ENCODE assay signal across 8 mouse cellular contexts in genomic region chr9:72662691-72663533, GRCm38 (mm10). TPM values are rescaled to one million over a fixed set of nuclear protein-coding genes. Genes with fewer than 3 reads are reported as not detected.
DNase-seq lines count a peak whose midpoint lies in the region; ATAC-seq and TF ChIP-seq lines count a peak whose summit lies in the region.

No protein-coding gene starts in this region.

- under 1% methylated on average over 55 of the region's 55 CpGs for WGBS in forebrain, embryonic 15.5 days
- under 1% methylated on average over 55 of the region's 55 CpGs for WGBS in lung, adult 2 months

- H3K79me2 ChIP-seq in MEL (ENCODE audit: control insufficient read depth, insufficient read depth, low read length, poor library complexity), result peaks cover 52% of the 10 kb centered on the region

- peak overlapping the region; percentile 51 to 75 for H3K4me3 ChIP-seq in MEL (ENCODE audit: control insufficient read depth in 1 of 2, insufficient read depth in 1 of 2, low read depth in 2 of 2, low read length in 2 of 2)
- peak overlapping the region; percentile 99 for H3K4me3 ChIP-seq in forebrain, embryonic 15.5 days
- H3K4me3 ChIP-seq in layer of hippocampus, adult 2 months, result peak overlapping the region; percentile 90
- H3K4me3 ChIP-seq in lung, adult 2 months (replicated peaks; ENCODE audit: extremely low read depth, low read depth, low read length), result peak overlapping the region; percentile 99

- H3K36me3 ChIP-seq in MEL (ENCODE audit: control insufficient read depth in 1 of 2, insufficient read depth in 2 of 2, low read length in 2 of 2), result peaks cover 0 to 49% of the 10 kb centered on the region in 2 experiments
- peaks cover 13% of the 10 kb centered on the region; the same call in 1 of the 2 replicates for H3K36me3 ChIP-seq in forebrain, embryonic 15.5 days

- peak overlapping the region; percentile 98 for H3K9ac ChIP-seq in MEL (ENCODE audit: control insufficient read depth, low read depth, low read length, poor library complexity, severe bottlenecking)
- peak overlapping the region; percentile 100 for H3K9ac ChIP-seq in forebrain, embryonic 15.5 days (replicated peaks)

- peaks cover 15 to 27% of the 10 kb centered on the region in 2 experiments for H3K4me1 ChIP-seq in MEL (ENCODE audit: control insufficient read depth in 1 of 2, insufficient read depth in 2 of 2, low read length in 2 of 2)
- peaks cover 45% of the 10 kb centered on the region for H3K4me1 ChIP-seq in forebrain, embryonic 15.5 days
- peaks cover 20% of the 10 kb centered on the region for H3K4me1 ChIP-seq in lung, adult 2 months (ENCODE audit: control insufficient read depth, insufficient read depth, low read length)

- peak; percentile 91 for DNase-seq in MEL (ENCODE audit: low read depth, low spot score)
- peak; percentile 68 to 73 for DNase-seq in cerebellum, adult 18-20 months
- DNase-seq in heart, postnatal 14 days, result peak; percentile 84 to 86
- DNase-seq in layer of hippocampus, adult 2 months (ENCODE audit: low spot score in 2 of 2), result peak; percentile 60 to 68
- peak; percentile 75 for DNase-seq in lung, adult 2 months
- DNase-seq in ovary, postnatal 14 days (ENCODE audit: low spot score), result peak; percentile 67
- peak; percentile 58 for DNase-seq in thymus, postnatal 14 days

- H3K27ac ChIP-seq in MEL (ENCODE audit: control insufficient read depth, low read depth, low read length), result peak overlapping the region; percentile 93
- peak overlapping the region; percentile 99 for H3K27ac ChIP-seq in forebrain, embryonic 15.5 days (replicated peaks)
- H3K27ac ChIP-seq in layer of hippocampus, adult 2 months, result peak overlapping the region; percentile 100

- intact Hi-C loops in heart, postnatal 14 days (cut with DNase I), result loop anchor here (2.0 kb wide), 1 partner anchor 22 kb away; no protein-coding TSS in a partner anchor

- H3K27me3 ChIP-seq in MEL (ENCODE audit: control insufficient read depth in 1 of 2, insufficient read depth in 2 of 2, low read length in 2 of 2), result no peaks in the 10 kb centered on the region
- no peaks in the 10 kb centered on the region for H3K27me3 ChIP-seq in forebrain, embryonic 15.5 days

- no peak for TF ChIP-seq CTCF in MEL (IDR thresholded peaks at IDR 0.05 in 2 of 3, conservative IDR thresholded peaks at IDR 0.05 in 1 of 3; ENCODE audit: control insufficient read depth in 1 of 3, insufficient read depth in 1 of 3, low read depth in 2 of 3, low read length in 3 of 3, poor library complexity in 1 of 3, severe bottlenecking in 1 of 3)
- no peak for TF ChIP-seq CTCF in layer of hippocampus, adult 2 months (conservative IDR thresholded peaks at IDR 0.05)
- TF ChIP-seq CTCF in lung, adult 2 months (IDR thresholded peaks at IDR 0.05; ENCODE audit: insufficient read depth, low read length), result no peak

- peak; percentile 66 for ATAC-seq in forebrain, embryonic 15.5 days (replicated peaks)

- no peak for TF ChIP-seq EP300 in MEL (IDR thresholded peaks at IDR 0.05; ENCODE audit: low read depth in 1 of 2, low read length in 2 of 2)

- TF ChIP-seq POLR2A in MEL (IDR thresholded peaks at IDR 0.05; ENCODE audit: control insufficient read depth in 1 of 2, insufficient read depth in 1 of 2, low read depth in 1 of 2, low read length in 2 of 2, poor library complexity in 1 of 2), result peak in 1 of 2 experiments; percentile 75; a peak in 2 of 4 replicates
- peak; percentile 85; the same call in 1 of the 2 replicates for TF ChIP-seq POLR2A in lung, adult 2 months (IDR thresholded peaks at IDR 0.05; ENCODE audit: borderline replicate concordance, extremely low read depth, low read depth, low read length)

- peak overlapping the region; percentile 66 for H3K4me2 ChIP-seq in forebrain, embryonic 15.5 days (replicated peaks)

- no peak for TF ChIP-seq RAD21 in MEL (IDR thresholded peaks at IDR 0.05; ENCODE audit: low read depth, low read length)

- H3K9me3 ChIP-seq in MEL (replicated peaks; ENCODE audit: insufficient read depth, low read length), result no peaks in the 10 kb centered on the region
- H3K9me3 ChIP-seq in forebrain, embryonic 15.5 days, result no peaks in the 10 kb centered on the region

TF ChIP-seq in MEL, 35 proteins besides CTCF, POLR2A, EP300 and RAD21:
- TF ChIP-seq UBTF (IDR thresholded peaks at IDR 0.05; ENCODE audit: borderline replicate concordance, insufficient read depth, low read depth, low read length) (no peak), MYB (IDR thresholded peaks at IDR 0.05; ENCODE audit: low read depth, low read length) (no peak), NELFE (IDR thresholded peaks at IDR 0.05; ENCODE audit: low read depth, low read length) (peak; percentile 60; the same call in 1 of the 2 replicates), RCOR1 (IDR thresholded peaks at IDR 0.05; ENCODE audit: low read depth, low read length) (peak; percentile 75), ETS1 (IDR thresholded peaks at IDR 0.05; ENCODE audit: low read depth, low read length) (0 out of 2 replicates have a peak, but pooled peaks have one; percentile 23), POLR2AphosphoS5 (IDR thresholded peaks at IDR 0.05; ENCODE audit: borderline replicate concordance, low read depth, low read length) (no peak), SIN3A (IDR thresholded peaks at IDR 0.05; ENCODE audit: low read length) (peak; percentile 70; the same call in 1 of the 2 replicates), TBP (IDR thresholded peaks at IDR 0.05; ENCODE audit: low read depth, low read length) (peak; percentile 83), GATA1 (IDR thresholded peaks at IDR 0.05; ENCODE audit: low read depth, low read length) (peak; percentile 89), KAT2A (conservative IDR thresholded peaks at IDR 0.05; ENCODE audit: low read depth, low read length) (no peak), USF1 (IDR thresholded peaks at IDR 0.05; ENCODE audit: low read depth, low read length) (peak; percentile 90), JUND (IDR thresholded peaks at IDR 0.05; ENCODE audit: low read depth, low read length) (0 out of 2 replicates have a peak, but pooled peaks have one; percentile 8), GABPA (IDR thresholded peaks at IDR 0.05; ENCODE audit: low read depth, low read length) (no peak), ELF1 (IDR thresholded peaks at IDR 0.05; ENCODE audit: low read depth, low read length) (no peak), CHD1 (IDR thresholded peaks at IDR 0.05; ENCODE audit: low read depth, low read length) (no peak; the same call in 1 of the 2 replicates), ZNF384 (IDR thresholded peaks at IDR 0.05; ENCODE audit: low read depth, low read length) (no peak), BHLHE40 (IDR thresholded peaks at IDR 0.05; ENCODE audit: borderline replicate concordance, low read depth, low read length) (no peak), MEF2A (IDR thresholded peaks at IDR 0.05; ENCODE audit: extremely low read depth, insufficient replicate concordance, low read depth, low read length, poor library complexity, severe bottlenecking) (no peak), NRF1 (IDR thresholded peaks at IDR 0.05; ENCODE audit: insufficient read depth, low read depth, low read length, poor library complexity, severe bottlenecking) (peak; percentile 81), MAFK (IDR thresholded peaks at IDR 0.05; ENCODE audit: borderline replicate concordance, low read depth, low read length) (no peak), SMC3 (IDR thresholded peaks at IDR 0.05; ENCODE audit: low read depth, low read length) (no peak), USF2 (IDR thresholded peaks at IDR 0.05; ENCODE audit: borderline replicate concordance in 1 of 2, insufficient read depth in 1 of 2, low read depth in 1 of 2, low read length in 2 of 2) (0 out of 4 replicates have a peak, but pooled peaks of 1 of the 2 experiments have one; percentile 45), TAL1 (IDR thresholded peaks at IDR 0.05; ENCODE audit: low read length) (no peak), MAX (IDR thresholded peaks at IDR 0.05; ENCODE audit: low read length) (0 out of 2 replicates have a peak, but pooled peaks have one; percentile 66), MYC (IDR thresholded peaks at IDR 0.05; ENCODE audit: low read depth, low read length) (peak; percentile 70; the same call in 1 of the 2 replicates), E2F4 (IDR thresholded peaks at IDR 0.05; ENCODE audit: borderline replicate concordance, low read depth, low read length) (no peak), ZC3H11A (IDR thresholded peaks at IDR 0.05; ENCODE audit: low read depth, low read length) (no peak), HCFC1 (IDR thresholded peaks at IDR 0.05; ENCODE audit: low read depth, low read length) (no peak; the same call in 1 of the 2 replicates), MXI1 (IDR thresholded peaks at IDR 0.05; ENCODE audit: low read depth, low read length) (peak; percentile 53; the same call in 1 of the 2 replicates), ZMIZ1 (IDR thresholded peaks at IDR 0.05; ENCODE audit: low read depth, low read length) (no peak; the same call in 1 of the 2 replicates), ZKSCAN1 (IDR thresholded peaks at IDR 0.05; ENCODE audit: low read depth, low read length) (no peak), CHD2 (IDR thresholded peaks at IDR 0.05; ENCODE audit: low read length) (no peak), MAZ (IDR thresholded peaks at IDR 0.05; ENCODE audit: low read depth, low read length) (0 out of 2 replicates have a peak, but pooled peaks have one; percentile 37), TCF12 (IDR thresholded peaks at IDR 0.05; ENCODE audit: low read depth, low read length) (no peak; the same call in 1 of the 2 replicates), POLR2AphosphoS2 (IDR thresholded peaks at IDR 0.05; ENCODE audit: low read length) (peak; percentile 42; the same call in 1 of the 2 replicates)
TF ChIP-seq in MEL: peak in this region for 15.

RNA-seq across cellular contexts. Expression of gene Nedd4, which starts 0.8 kb away (rescaled TPM):
- total RNA-seq in MEL (2012; rRNA removed), result 167 and 175 TPM in 2 replicates
- polyA plus RNA-seq in MEL (2012; ENCODE audit: insufficient read depth in 1 of 2, insufficient read length in 2 of 2, low read depth in 1 of 2, low replicate concordance in 2 of 2, missing spikeins in 1 of 2), result 100 to 1,000 TPM; 216 to 583 TPM
- polyA plus RNA-seq in forebrain, embryonic 15.5 days (2015; fragmentation: Nextera tagmentation; extraction: Ambion mirVana), result 433 and 447 TPM in 2 replicates
- 100 to 1,000 TPM; 405 to 416 TPM for total RNA-seq in heart, postnatal 14 days (2021)
- total RNA-seq in layer of hippocampus, adult 2 months (2021), result 100 to 1,000 TPM; 298 to 301 TPM
- 98.5 and 165 TPM in 2 replicates for polyA plus RNA-seq in lung, adult 2 months (2012; rRNA removed)

Comparison
In these comparisons a context has a peak if more than half of its experiments do, and no peak if none do; other contexts are left out.
1. Peak in every context shown above with its lines: DNase-seq, ATAC-seq, H3K4me3 ChIP-seq and H3K27ac ChIP-seq.